ENCODE assay signal across 20 mouse cellular contexts in the genomic region with DNA sequence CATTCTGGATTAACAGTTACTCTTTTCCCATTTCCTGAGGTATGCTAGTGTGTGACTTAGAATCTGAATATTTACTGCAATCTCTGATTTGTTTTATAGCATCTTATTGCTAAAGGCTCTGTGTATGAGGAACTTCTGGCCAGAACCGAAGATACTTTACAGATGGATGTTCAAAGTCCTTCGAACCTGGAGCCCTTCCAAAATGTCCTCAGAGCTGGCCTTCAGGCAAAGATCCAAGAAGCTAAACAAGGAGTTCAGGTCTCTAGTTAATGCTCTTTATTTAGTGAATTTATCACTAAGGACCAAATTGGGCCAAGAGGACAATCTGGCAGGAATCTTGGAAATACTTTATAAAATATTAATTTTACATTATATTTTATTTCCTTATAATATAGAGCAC.
DNase-seq lines count a peak whose midpoint lies in the region; ATAC-seq and TF ChIP-seq lines count a peak whose summit lies in the region.
"Had no signal": no experiment of that assay in that cellular context is flagged by ENCODE, and none has a peak within 500 bp of the region (broad histone marks: within the 10 kb centered on the region; RNA-seq: fewer than 3 reads in every experiment).

No protein-coding gene starts in this region.

- 37% methylated on average over 2 of the region's 2 CpGs for WGBS in kidney, adult 2 months
- WGBS in kidney, embryonic 14.5 days, result 72% methylated on average over 2 of the region's 2 CpGs

- H3K4me3 ChIP-seq in kidney, adult 2 months (ENCODE audit: insufficient read depth, low read depth, low read length), result no peak overlapping the region
- H3K4me3 ChIP-seq in kidney, embryonic 14.5 days (ENCODE audit: low read length), result no peak overlapping the region
- H3K4me3 ChIP-seq: embryonic facial prominence, embryonic 13.5 days; erythroblast, embryonic 14.5 days; heart, embryonic 10.5 days; hindbrain, embryonic 12.5 days; intestine, embryonic 15.5 days; layer of hippocampus, adult 2 months; limb, embryonic 15.5 days; liver, embryonic 15.5 days had no signal

- peak; percentile 29 for DNase-seq in adrenal gland, postnatal 10 days
- DNase-seq in adrenal gland, adult 18-20 months (ENCODE audit: low spot score in 2 of 2), result no peak
- DNase-seq in kidney, adult 2 months, result peak; percentile 90
- DNase-seq in kidney, adult 9 months, result peak; percentile 90
- DNase-seq in kidney, postnatal 14 days, result peak; percentile 73
- DNase-seq in spleen, postnatal 14 days (ENCODE audit: low spot score in 2 of 2), result no peak
- DNase-seq in layer of hippocampus, adult 8-10 months (ENCODE audit: low spot score in 2 of 2), result no peak
- DNase-seq: thymus, postnatal 14 days had no signal

- H3K27ac ChIP-seq in kidney, adult 2 months (ENCODE audit: insufficient read depth, low read depth, low read length), result no peak overlapping the region
- H3K27ac ChIP-seq in kidney, embryonic 14.5 days (ENCODE audit: low read depth, low read length), result no peak overlapping the region
- H3K27ac ChIP-seq: embryonic facial prominence, embryonic 13.5 days; heart, embryonic 10.5 days; hindbrain, embryonic 12.5 days; hindbrain, postnatal 0 days; intestine, embryonic 15.5 days; layer of hippocampus, adult 2 months; limb, embryonic 15.5 days; liver, embryonic 15.5 days had no signal

- no peak for TF ChIP-seq CTCF in kidney, adult 2 months (conservative IDR thresholded peaks at IDR 0.05; ENCODE audit: insufficient read depth, insufficient read length, low read depth, low read length)

- H3K9me3 ChIP-seq in kidney, embryonic 14.5 days (ENCODE audit: control insufficient read depth, low read length), result no peaks in the 10 kb centered on the region
- H3K9me3 ChIP-seq: embryonic facial prominence, embryonic 13.5 days; heart, embryonic 10.5 days; hindbrain, embryonic 12.5 days; intestine, embryonic 15.5 days; limb, embryonic 15.5 days; liver, embryonic 15.5 days had no signal

- H3K4me1 ChIP-seq in kidney, adult 2 months (ENCODE audit: control insufficient read depth, insufficient read depth, low read length), result no peaks in the 10 kb centered on the region
- H3K4me1 ChIP-seq in kidney, embryonic 14.5 days (ENCODE audit: control insufficient read depth, insufficient read depth, low read length), result no peaks in the 10 kb centered on the region
- H3K4me1 ChIP-seq: embryonic facial prominence, embryonic 13.5 days; hindbrain, embryonic 12.5 days; intestine, embryonic 15.5 days; limb, embryonic 15.5 days; liver, embryonic 15.5 days had no signal

- H3K27me3 ChIP-seq in kidney, adult 2 months (replicated peaks; ENCODE audit: control insufficient read depth, insufficient read depth, low read length), result no peaks in the 10 kb centered on the region
- H3K27me3 ChIP-seq in kidney, embryonic 14.5 days (ENCODE audit: control insufficient read depth, insufficient read depth, low read length), result no peaks in the 10 kb centered on the region
- H3K27me3 ChIP-seq: embryonic facial prominence, embryonic 13.5 days; hindbrain, embryonic 12.5 days; intestine, embryonic 15.5 days; limb, embryonic 15.5 days; liver, embryonic 15.5 days; Patski had no signal

- no peak for ATAC-seq in kidney, embryonic 14.5 days (ENCODE audit: low FRiP score, low TSS enrichment)
- ATAC-seq: hindbrain, postnatal 0 days; intestine, embryonic 15.5 days; Patski had no signal

- no peak overlapping the region for H3K4me2 ChIP-seq in kidney, embryonic 14.5 days (replicated peaks; ENCODE audit: low read depth, low read length)
- H3K4me2 ChIP-seq: embryonic facial prominence, embryonic 13.5 days; hindbrain, embryonic 12.5 days; intestine, embryonic 15.5 days; limb, embryonic 15.5 days; liver, embryonic 15.5 days; midbrain, embryonic 11.5 days had no signal

- peaks cover 16% of the 10 kb centered on the region for H3K36me3 ChIP-seq in kidney, adult 2 months (ENCODE audit: control insufficient read depth, insufficient read depth, low read length)
- H3K36me3 ChIP-seq in kidney, embryonic 14.5 days (ENCODE audit: control insufficient read depth, insufficient read depth, low read length), result peaks cover 36% of the 10 kb centered on the region; the same call in 1 of the 2 replicates
- H3K36me3 ChIP-seq: intestine, embryonic 15.5 days; liver, embryonic 15.5 days had no signal

- no peak overlapping the region for H3K9ac ChIP-seq in kidney, embryonic 14.5 days (ENCODE audit: low read depth, low read length)
- H3K9ac ChIP-seq: embryonic facial prominence, embryonic 13.5 days; hindbrain, embryonic 12.5 days; intestine, embryonic 15.5 days; limb, embryonic 15.5 days; liver, embryonic 15.5 days had no signal

- no peak for TF ChIP-seq POLR2A in kidney, adult 2 months (IDR thresholded peaks at IDR 0.05; ENCODE audit: low read depth, low read length)

Comparison
In these comparisons a context has a peak if more than half of its experiments do, and no peak if none do; other contexts are left out.
1. DNase-seq: peak in adrenal gland, postnatal 10 days (single experiment), kidney, adult 2 months (single experiment), kidney, adult 9 months (single experiment) and kidney, postnatal 14 days (single experiment); none in adrenal gland, adult 18-20 months (0 of 2), spleen, postnatal 14 days (0 of 2) and layer of hippocampus, adult 8-10 months (0 of 2).